Comparison of ENCODE assay signal across 8 mouse cellular contexts in the genomic region with DNA sequence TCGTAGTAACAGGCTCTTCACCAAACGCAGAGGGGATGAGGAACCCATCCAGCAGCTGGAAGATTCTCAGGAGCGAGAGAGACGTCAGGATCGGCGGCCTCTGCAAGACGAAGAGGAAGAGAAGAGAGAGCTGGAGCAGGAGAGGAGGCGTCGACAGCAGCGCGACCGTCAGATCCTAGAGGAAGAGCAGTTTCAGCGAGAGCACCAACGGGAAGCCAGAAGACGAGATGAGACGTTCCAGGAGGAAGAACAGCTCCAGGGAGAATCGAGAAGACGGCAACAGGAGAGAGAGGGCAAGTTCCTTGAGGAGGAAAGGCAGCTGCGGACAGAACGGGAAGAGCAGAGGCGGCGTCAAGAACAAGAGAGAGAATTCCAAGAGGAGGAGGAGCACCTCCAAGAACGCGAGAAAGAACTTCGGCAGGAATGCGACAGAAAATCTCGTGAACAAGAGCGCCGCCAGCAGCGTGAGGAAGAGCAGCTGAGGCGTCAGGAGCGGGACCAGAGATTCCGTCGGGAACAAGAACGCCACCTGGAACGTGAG. TPM values are rescaled to one million over a fixed set of nuclear protein-coding genes. Genes with fewer than 3 reads are reported as not detected.
DNase-seq lines count a peak whose midpoint lies in the region; ATAC-seq and TF ChIP-seq lines count a peak whose summit lies in the region.

No protein-coding gene starts in this region.

- H3K9ac ChIP-seq in heart, embryonic 15.5 days, result peak overlapping the region; percentile 36

- peak overlapping the region; percentile 76 for H3K4me3 ChIP-seq in heart, embryonic 15.5 days
- H3K4me3 ChIP-seq in lung, adult 2 months (replicated peaks; ENCODE audit: extremely low read depth, low read depth, low read length), result peak overlapping the region; percentile 63

- TF ChIP-seq CTCF in lung, adult 2 months (IDR thresholded peaks at IDR 0.05; ENCODE audit: insufficient read depth, low read length), result no peak

- WGBS in heart, embryonic 15.5 days, result 1% methylated on average over 36 of the region's 36 CpGs
- under 1% methylated on average over 36 of the region's 36 CpGs for WGBS in lung, adult 2 months

- TF ChIP-seq POLR2A in lung, adult 2 months (IDR thresholded peaks at IDR 0.05; ENCODE audit: borderline replicate concordance, extremely low read depth, low read depth, low read length), result no peak

- ATAC-seq in heart, embryonic 15.5 days (replicated peaks; ENCODE audit: insufficient number of reproducible peaks, insufficient read depth, low FRiP score, low read depth), result no peak
- ATAC-seq in granulocyte monocyte progenitor cell, adult 5-6 weeks (replicated peaks; ENCODE audit: poor library complexity, severe bottlenecking), result no peak

- H3K27ac ChIP-seq in heart, embryonic 15.5 days, result 0 out of 2 replicates have a peak overlapping the region, but pooled peaks have one; percentile 45

- no peaks in the 10 kb centered on the region for H3K36me3 ChIP-seq in heart, embryonic 15.5 days

- peak; percentile 15 to 40 for DNase-seq in heart, adult 18-20 months
- no peak for DNase-seq in heart, adult 8-10 months (ENCODE audit: low spot score)
- DNase-seq in embryo, embryonic 11 days, result peak; percentile 58
- peak; percentile 37 to 58 for DNase-seq in kidney, postnatal 25 days
- DNase-seq in lung, adult 2 months, result peak; percentile 31
- DNase-seq in retina, embryonic 14.5 days (ENCODE audit: low spot score), result peak; percentile 54

- H3K9me3 ChIP-seq in heart, embryonic 15.5 days (replicated peaks), result no peaks in the 10 kb centered on the region

- peaks cover 32% of the 10 kb centered on the region for H3K4me1 ChIP-seq in heart, embryonic 15.5 days (replicated peaks)
- H3K4me1 ChIP-seq in lung, adult 2 months (ENCODE audit: control insufficient read depth, insufficient read depth, low read length), result peaks cover 19% of the 10 kb centered on the region

- H3K27me3 ChIP-seq in heart, embryonic 15.5 days, result peaks cover 65% of the 10 kb centered on the region

- peak overlapping the region; percentile 93 for H3K4me2 ChIP-seq in heart, embryonic 15.5 days

RNA-seq across cellular contexts. Expression of a gene that starts 3.1 kb away (rescaled TPM):
- total RNA-seq in heart, adult 18-20 months (2021), result under 1 TPM in 1 of 2 experiments, not detected in 1; 0.05 TPM
- under 1 TPM; 0.08 to 0.22 (median 0.14) TPM for total RNA-seq in heart, adult 8-10 months (2022)
- polyA plus RNA-seq in heart, embryonic 15.5 days (2015; fragmentation: Nextera tagmentation; extraction: Ambion mirVana), result 0.53 and 0.67 TPM in 2 replicates
- polyA plus RNA-seq in lung, adult 2 months (2012; rRNA removed), result 0.27 and 0.28 TPM in 2 replicates
- total RNA-seq in granulocyte monocyte progenitor cell, adult 5-6 weeks (2014; fragmentation: Nextera tagmentation), result 0.11 and 0.15 TPM in 2 replicates
- total RNA-seq in granulocyte monocyte progenitor cell, adult 5-6 weeks (2017), result 0.10 and 0.43 TPM in 2 replicates

RNA-seq across cellular contexts. Expression of a gene that starts 23.3 kb away (rescaled TPM):
- not detected for total RNA-seq in heart, adult 18-20 months (2021)
- total RNA-seq in heart, adult 8-10 months (2022), result not detected
- not detected in 2 replicates for polyA plus RNA-seq in heart, embryonic 15.5 days (2015; fragmentation: Nextera tagmentation; extraction: Ambion mirVana)
- not detected in 2 replicates for polyA plus RNA-seq in lung, adult 2 months (2012; rRNA removed)
- not detected in 2 replicates for total RNA-seq in granulocyte monocyte progenitor cell, adult 5-6 weeks (2014; fragmentation: Nextera tagmentation)
- not detected in 2 replicates for total RNA-seq in granulocyte monocyte progenitor cell, adult 5-6 weeks (2017)

RNA-seq across cellular contexts. Expression of a gene that starts 51.7 kb away (rescaled TPM):
- total RNA-seq in heart, adult 18-20 months (2021), result not detected
- total RNA-seq in heart, adult 8-10 months (2022), result not detected
- not detected in 2 replicates for polyA plus RNA-seq in heart, embryonic 15.5 days (2015; fragmentation: Nextera tagmentation; extraction: Ambion mirVana)
- polyA plus RNA-seq in lung, adult 2 months (2012; rRNA removed), result 0.16 and 42.1 TPM in 2 replicates
- not detected in 2 replicates for total RNA-seq in granulocyte monocyte progenitor cell, adult 5-6 weeks (2014; fragmentation: Nextera tagmentation)
- not detected in 2 replicates for total RNA-seq in granulocyte monocyte progenitor cell, adult 5-6 weeks (2017)
